Mouse (Mus musculus) adrenal gland (tissue): Measurements from ENCODE around the gene Dlg2.

Experiments
- intact Hi-C: fragments of 180-260 bp; cut with DNase I; formaldehyde crosslinking; loops from one replicate; pipeline ENCODE4 v1.15.1; 2025

Gene Dlg2

GRCm38 (mm10) chr7:91557582-91557981 lies 1081.1 kb downstream of the Dlg2 start:
- intact Hi-C loops, result no loop called here

GRCm38 (mm10) chr7:91567423-91567822 lies 1091.0 kb downstream of the Dlg2 start:
- intact Hi-C loops, result no loop called here

GRCm38 (mm10) chr7:91570969-91571368 lies 1094.5 kb downstream of the Dlg2 start:
- intact Hi-C loops, result no loop called here

GRCm38 (mm10) chr7:91572666-91573065 lies 1096.2 kb downstream of the Dlg2 start:
- intact Hi-C loops, result no loop called here

GRCm38 (mm10) chr7:91573321-91573720 lies 1096.8 kb downstream of the Dlg2 start:
- intact Hi-C loops, result no loop called here

- intact Hi-C loops, result no loop called here
These were observed 1099.7 kb downstream of the Dlg2 start for GRCm38 (mm10) chr7:91576216-91576615.

GRCm38 (mm10) chr7:91582203-91582602 lies 1105.7 kb downstream of the Dlg2 start:
- intact Hi-C loops, result loop anchor here (2.0 kb wide), 1 partner anchor 125 kb away; no protein-coding TSS in a partner anchor

- intact Hi-C loops, result loop anchor here (2.0 kb wide), 1 partner anchor 127 kb away; no protein-coding TSS in a partner anchor
These were observed 1107.1 kb downstream of the Dlg2 start for GRCm38 (mm10) chr7:91583566-91583965.

GRCm38 (mm10) chr7:91591261-91592170 lies 1115.0 kb downstream of the Dlg2 start:
- intact Hi-C loops, result no loop called here

- intact Hi-C loops, result no loop called here
These were observed 1122.1 kb downstream of the Dlg2 start for GRCm38 (mm10) chr7:91598549-91598948.

- intact Hi-C loops, result no loop called here
These were observed 1124.8 kb downstream of the Dlg2 start for GRCm38 (mm10) chr7:91601307-91601706.

GRCm38 (mm10) chr7:91603561-91603960 lies 1127.1 kb downstream of the Dlg2 start:
- intact Hi-C loops, result no loop called here

- intact Hi-C loops, result no loop called here
These were observed 1176.6 kb downstream of the Dlg2 start for GRCm38 (mm10) chr7:91653033-91653432.

- intact Hi-C loops, result no loop called here
These were observed 1183.0 kb downstream of the Dlg2 start for GRCm38 (mm10) chr7:91659498-91659897.

- intact Hi-C loops, result loop anchor here (10.0 kb wide), 1 partner anchor 112 kb away; no protein-coding TSS in a partner anchor
These were observed 1196.0 kb downstream of the Dlg2 start for GRCm38 (mm10) chr7:91672236-91673017.

GRCm38 (mm10) chr7:91674401-91674800 lies 1197.9 kb downstream of the Dlg2 start:
- intact Hi-C loops, result loop anchor here (10.0 kb wide), 1 partner anchor 110 kb away; no protein-coding TSS in a partner anchor

GRCm38 (mm10) chr7:91677934-91678333 lies 1201.5 kb downstream of the Dlg2 start:
- intact Hi-C loops, result loop anchor here (10.0 kb wide), 1 partner anchor 107 kb away; no protein-coding TSS in a partner anchor

- intact Hi-C loops, result no loop called here
These were observed 1211.5 kb downstream of the Dlg2 start for GRCm38 (mm10) chr7:91687930-91688329.

GRCm38 (mm10) chr7:91689829-91690228 lies 1213.4 kb downstream of the Dlg2 start:
- intact Hi-C loops, result no loop called here

- intact Hi-C loops, result no loop called here
These were observed 1233.4 kb downstream of the Dlg2 start for GRCm38 (mm10) chr7:91709853-91710252.

GRCm38 (mm10) chr7:91711184-91711583 lies 1234.7 kb downstream of the Dlg2 start:
- intact Hi-C loops, result no loop called here

GRCm38 (mm10) chr7:91715776-91716175 lies 1239.3 kb downstream of the Dlg2 start:
- intact Hi-C loops, result no loop called here
